Mouse (Mus musculus): ENCODE measurements around the gene Bhlhe41.

The Bhlhe41 gene

GRCm38 (mm10) chr6:145870991-145871390 is 5.6 kb upstream of the Bhlhe41 start:
- no peak for DNase-seq

- DNase-seq: no peak
Observed at GRCm38 (mm10) chr6:145867111-145867510, 1.8 kb upstream of the Bhlhe41 start.

DNA sequence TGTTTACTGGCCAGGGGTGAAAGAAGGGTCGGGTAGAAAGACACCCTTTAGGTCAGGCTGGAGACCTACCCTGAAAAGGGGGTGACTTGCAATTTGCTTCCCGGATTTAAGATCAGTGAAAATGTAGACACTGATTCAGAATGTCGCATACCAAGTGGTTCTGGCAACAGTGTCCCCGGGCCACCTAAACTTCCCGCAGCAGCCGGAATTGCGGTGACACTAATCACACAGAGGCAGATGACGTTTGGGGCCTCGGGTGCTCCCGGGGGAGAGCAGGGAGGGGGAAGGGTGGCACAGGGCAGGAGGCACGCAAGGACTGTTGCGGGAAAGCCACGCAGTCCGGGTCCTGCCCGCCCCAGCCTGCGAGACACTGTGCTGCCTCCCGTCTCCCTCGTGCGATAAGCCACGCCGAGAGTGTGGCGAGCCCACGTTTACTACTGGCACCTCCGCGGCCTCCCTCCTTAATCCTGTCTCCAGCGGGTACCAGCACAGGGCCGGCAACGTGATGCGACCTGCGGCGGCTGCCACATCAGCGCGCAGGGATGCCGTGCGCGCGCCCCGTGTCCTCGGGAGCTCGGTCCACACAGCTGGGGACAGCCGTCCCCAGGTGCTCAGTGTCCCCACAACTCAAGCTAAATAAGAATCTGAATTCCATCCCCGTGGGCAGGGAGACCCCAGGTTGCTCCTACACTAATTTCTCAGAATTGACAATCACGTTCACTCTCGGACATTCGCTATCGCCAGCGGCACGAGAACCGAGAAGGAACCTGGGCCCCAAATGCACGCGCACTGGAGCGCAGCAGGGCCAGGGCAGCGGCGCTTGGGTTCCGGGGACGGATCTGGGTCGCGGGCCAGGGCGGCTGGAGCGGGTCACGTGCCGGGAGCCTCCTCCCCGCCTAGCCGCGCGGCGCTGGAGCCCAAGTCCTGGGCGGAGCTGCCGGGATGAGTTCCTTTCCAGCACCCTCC is 811 bp upstream of the Bhlhe41 start:
- DNase-seq: peak; percentile 90 to 96

DNA sequence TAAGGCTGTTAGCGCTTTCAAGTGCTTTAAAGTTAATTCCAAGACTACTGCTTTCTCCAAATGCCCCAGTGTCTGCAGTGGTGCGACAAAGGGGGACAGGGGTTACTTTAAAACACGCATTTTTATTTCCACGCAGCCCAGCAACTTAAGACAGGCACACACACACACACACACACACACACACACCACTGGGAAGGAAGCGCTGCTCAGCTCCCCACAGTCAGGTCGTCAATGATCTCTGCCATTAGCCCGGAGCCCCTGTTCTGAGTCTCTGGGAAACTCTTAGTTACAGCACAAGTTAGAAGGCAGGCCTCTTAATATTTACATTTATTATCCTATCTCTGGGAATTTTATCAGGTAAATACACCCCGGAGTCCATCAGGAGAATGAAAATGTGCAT is 1.2 kb downstream of the Bhlhe41 start:
- DNase-seq: no peak

- peak; percentile 41 to 66 for DNase-seq
Observed at GRCm38 (mm10) chr6:145863065-145863971, 2.0 kb downstream of the Bhlhe41 start.

GRCm38 (mm10) chr6:145862739-145863064 is 2.7 kb downstream of the Bhlhe41 start:
- no peak for DNase-seq

GRCm38 (mm10) chr6:145862321-145862720 is 3.0 kb downstream of the Bhlhe41 start:
- no peak for DNase-seq

DNA sequence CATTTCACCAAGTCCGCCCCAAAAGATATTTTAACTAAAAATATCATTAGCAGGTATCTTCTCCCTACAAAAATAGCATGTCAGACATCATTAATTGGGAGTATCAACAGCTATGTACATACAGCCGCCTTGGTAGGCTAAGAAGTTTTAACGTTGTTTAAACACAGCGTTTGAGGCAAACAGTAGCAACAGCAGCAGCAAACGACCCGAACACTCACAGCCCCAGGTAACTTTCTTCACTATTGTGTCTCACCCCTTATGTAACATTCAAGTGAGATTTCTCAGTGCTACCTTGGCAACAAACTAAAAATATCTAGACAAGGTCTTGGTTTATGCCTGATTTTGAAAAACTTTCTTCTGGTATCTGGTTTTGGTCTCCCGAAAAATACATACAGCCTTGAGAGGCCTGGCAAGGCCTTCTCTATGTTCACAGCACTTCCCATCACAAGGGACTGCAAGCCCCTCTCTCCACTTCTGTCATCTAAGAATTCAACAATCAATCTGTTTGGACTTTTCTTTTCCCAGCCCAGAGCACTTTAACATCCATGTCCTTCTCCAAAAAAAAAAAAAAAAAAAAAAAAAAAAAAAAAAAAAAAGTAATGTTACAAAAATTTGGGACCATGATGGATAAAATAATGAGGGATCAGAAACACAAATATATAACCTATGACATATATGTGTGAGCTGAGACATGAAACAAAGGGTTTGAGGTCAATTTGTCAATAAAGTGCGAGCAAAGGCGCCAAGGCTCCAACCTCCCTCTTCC is 3.7 kb downstream of the Bhlhe41 start:
- no peak for DNase-seq

GRCm38 (mm10) chr6:145860350-145860749 is 5.0 kb downstream of the Bhlhe41 start:
- DNase-seq: no peak

- DNase-seq: no peak
Observed at GRCm38 (mm10) chr6:145858414-145858813, 6.9 kb downstream of the Bhlhe41 start.

DNA sequence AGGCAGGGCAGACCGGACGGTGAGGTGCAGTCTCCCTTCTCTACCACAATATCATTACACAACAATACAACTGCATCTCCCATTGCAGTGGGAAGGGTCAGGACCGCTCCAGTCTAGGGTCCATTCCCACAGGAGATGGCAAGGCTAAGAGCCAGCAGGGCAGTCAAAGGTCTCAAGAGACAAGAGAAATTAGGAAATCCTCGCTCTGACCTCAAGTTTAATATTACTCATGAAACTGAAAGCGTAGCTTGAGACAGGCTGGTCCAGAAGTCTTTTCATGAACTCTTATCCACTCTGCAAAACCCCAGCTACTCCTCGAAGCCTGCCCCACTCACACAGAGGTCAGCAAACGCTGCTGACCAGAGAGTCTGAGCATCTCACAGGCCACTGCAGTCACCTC is 7.9 kb downstream of the Bhlhe41 start:
- DNase-seq: no peak

DNA sequence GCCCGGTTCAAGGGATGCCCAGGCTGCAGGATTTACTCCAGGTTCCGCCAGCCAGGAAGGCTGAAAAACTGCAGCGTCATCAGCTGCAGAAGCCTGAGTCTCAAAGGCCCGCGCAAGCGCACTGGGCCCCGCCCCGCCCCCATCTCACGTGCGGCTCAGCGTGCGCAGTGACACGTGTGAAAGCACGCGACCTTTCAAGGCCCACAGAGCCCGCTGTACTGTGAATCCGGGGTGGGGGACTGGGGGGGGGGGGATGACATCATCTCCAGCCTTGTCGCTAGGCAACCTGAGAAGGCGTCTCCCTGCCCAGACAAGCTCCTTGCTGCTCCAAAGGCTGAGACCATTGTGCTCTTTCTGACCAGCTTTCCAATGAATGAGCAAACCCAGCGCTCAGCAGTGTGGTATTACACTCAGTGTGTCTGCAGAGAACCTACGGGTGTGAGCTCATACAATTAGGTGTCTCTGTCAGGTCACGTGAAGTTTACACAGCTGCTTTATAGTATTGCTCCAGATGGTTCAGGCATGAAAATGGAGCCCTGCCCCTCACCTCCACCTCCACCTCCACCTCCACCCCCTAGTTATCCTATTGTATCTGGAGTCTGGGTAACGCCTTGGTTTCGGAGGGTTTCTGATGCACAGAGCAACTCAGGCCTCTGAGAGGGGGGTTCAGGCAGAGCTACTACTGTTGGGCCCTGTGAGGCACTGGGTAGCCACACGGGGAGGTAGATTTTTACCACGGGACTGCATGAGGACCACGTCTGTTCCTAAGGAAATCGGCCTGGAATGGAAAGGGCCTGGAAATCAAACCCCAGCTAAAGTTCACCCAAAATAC is 9.4 kb downstream of the Bhlhe41 start:
- peak; percentile 95 to 96 for DNase-seq

DNA sequence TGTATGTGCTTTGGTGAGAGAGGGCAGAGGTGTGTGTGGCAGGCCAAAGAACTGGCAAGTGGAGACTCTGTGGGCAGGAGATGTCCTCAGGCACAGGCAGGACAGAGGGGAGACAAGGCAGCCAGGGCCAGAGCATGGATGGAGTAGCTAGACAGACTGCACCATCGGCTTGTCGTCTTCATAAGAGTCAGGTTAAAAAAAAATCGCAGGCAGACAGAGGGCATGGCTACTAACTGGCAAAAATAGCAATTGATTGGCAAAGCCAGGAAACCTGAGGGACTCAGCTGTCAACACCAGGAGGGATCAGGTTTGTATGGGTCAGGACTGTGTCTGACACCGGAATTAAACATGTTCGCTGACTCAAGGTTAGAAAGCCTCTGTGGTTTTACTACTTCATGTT is 10.6 kb downstream of the Bhlhe41 start:
- DNase-seq: no peak

DNA sequence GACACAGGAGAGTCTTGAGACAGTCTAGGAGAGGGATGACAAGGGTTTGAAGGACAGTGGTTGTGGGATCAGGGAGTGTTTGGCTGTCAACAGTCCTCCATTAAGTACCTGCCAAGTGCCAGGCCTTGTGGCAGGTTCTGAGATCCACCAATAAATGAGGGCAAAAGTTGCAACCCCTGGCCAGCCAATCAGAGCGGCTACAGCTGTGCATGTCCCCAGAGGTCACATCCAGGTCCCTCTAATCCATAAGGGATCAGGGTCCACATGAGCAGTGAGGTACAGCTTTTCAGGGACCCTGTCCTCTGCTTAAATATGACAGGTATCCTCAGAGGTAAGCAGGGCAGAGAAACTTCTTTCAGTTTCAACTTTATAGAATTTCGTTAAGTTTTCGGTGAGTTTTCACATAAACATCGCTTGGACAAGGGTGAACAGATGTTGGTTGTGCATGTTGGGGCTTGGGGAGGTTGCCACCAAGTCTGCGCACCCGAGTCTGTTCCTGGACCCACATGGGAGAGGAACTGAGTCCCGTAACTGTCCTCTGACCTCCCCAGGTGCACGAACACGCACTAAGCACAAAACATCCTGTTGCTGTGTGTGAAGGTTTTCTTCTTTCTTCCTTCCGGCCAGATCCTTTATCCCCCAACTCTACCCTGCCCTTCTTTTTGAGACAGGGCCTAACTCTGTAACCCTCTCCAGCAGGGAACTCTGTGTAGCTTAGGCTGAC is 11.8 kb downstream of the Bhlhe41 start:
- DNase-seq: no peak

DNA sequence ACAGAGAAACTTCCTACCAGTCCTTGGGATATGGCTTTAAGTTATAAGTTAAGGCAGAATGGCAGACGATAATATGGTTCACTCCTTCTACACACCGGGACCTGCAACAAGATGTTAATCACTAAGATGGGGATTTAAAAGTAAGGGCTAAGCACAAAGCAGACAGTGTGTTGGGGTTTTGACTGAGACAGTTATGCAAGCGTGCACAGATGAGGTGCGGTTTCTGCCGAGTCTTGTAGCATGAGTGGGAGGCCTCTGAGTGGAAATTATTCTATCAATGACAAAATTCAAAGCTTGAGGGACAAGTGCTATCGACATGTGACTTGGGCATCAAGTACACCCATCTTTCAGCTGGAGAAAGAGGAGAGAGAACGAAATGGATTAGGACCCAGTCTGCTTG is 12.7 kb downstream of the Bhlhe41 start:
- DNase-seq: no peak

DNA sequence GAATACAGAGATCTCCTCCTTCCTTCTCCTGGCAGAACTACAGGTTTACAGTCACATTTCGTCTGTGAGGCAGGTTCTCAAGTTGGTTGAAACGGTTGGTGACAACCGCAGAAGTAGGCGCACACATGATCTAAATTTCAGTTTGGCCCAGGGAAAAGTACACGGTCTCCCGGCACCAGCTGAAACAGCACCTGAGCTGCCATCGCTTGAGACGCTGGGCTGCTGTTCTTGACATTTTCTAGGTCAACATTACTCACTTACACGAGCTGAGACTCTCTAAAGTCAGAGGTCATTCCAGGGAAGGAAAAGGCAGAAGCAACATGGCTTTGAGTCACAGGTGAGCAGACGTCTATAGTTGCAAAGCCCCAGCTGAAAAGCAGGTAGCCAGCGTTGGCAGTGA is 13.4 kb downstream of the Bhlhe41 start:
- DNase-seq: no peak

DNA sequence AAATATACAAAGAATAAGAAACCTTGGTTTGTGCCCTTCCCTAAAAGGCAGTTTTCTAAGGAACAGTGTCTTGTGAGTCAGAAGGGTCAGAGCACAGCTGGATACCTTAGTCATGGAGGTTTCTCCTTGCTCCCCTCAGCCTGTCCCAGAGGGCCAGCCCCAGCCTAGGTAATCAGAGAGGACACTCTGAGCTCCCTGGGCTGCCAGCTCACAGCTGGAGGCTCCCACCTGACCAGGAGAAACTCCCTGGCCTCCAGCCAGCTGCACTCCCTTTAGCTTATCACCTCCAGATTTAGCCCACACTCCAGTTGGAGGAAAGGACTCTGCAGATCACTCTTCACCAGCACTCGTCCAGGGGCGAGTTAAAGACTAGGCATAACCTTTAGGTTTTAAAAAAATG is 14.6 kb downstream of the Bhlhe41 start:
- DNase-seq: peak in 1 of 2 experiments; percentile 57

- DNase-seq: no peak
Observed at GRCm38 (mm10) chr6:145847661-145848060, 17.7 kb downstream of the Bhlhe41 start.

- no peak for DNase-seq
Observed at GRCm38 (mm10) chr6:145846948-145847347, 18.4 kb downstream of the Bhlhe41 start.

DNA sequence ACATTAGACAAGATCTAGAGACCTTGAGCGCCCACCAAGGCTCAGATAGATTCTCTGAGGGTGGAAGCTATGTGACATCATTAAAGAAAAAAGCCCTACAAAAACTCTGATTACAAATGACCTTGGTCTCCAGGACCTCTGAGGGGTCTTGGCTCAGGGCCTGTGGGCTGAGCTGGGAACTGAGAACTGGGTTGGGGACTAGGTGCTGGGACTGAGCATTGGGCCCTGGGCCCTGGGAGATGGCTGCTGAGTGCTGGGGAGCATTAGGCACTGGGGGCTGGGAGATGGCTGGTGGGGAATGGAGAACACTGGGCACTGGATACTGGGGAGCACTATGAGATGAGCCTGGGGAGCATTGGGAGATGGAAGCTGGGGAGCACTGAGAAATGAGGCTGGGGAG is 19.3 kb downstream of the Bhlhe41 start:
- no peak for DNase-seq

DNA sequence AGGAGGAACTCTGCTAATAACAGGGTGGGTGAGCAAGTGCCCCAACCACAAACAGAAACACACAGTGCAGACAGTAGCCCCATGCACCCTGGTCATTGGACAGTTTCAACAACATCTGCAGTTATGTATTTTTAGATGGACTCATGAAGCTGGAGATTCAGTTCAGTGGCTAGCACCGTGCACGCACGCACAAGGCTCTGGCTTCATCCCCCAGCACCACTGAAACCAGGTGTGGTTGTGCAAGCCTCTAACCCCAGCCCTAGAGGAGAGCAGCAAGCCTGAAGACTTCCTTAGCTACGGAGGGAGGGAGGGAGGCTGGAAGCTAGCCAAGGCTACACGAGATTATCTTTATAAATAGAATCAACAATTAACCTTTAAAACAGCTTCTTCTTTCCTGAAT is 19.7 kb downstream of the Bhlhe41 start:
- DNase-seq: no peak

All from kidney, postnatal 25 days (tissue).